Mouse (Mus musculus) Muller cell, postnatal 12 days (primary cell): ENCODE results near the gene Fcor.

Source experiments
- DNase-seq: peaks from one replicate; pipeline ENCODE4 v3.0.0-alpha.2; 2015; ENCODE audit errors: inconsistent ontology term

Fcor gene

GRCm38 (mm10) chr8:3674671-3675070, 2.5 kb upstream of the Fcor start:
- no peak for DNase-seq

- DNase-seq: no peak
Observed at GRCm38 (mm10) chr8:3670388-3670787, 1.8 kb downstream of the Fcor start.

GRCm38 (mm10) chr8:3665507-3665906, 6.7 kb downstream of the Fcor start, which contains the start of gene Mcemp1:
Mcemp1 (plus strand) TSS chr8:3665754.
- DNase-seq: no peak

- no peak for DNase-seq
Observed at GRCm38 (mm10) chr8:3664405-3664804, 7.8 kb downstream of the Fcor start.

- no peak for DNase-seq
Observed at GRCm38 (mm10) chr8:3660889-3661288, 11.3 kb downstream of the Fcor start.

- DNase-seq: no peak
Observed at GRCm38 (mm10) chr8:3656725-3657381, 15.3 kb downstream of the Fcor start.

GRCm38 (mm10) chr8:3655526-3655925, 16.6 kb downstream of the Fcor start, which contains the start of gene Retn:
Retn (plus strand) TSS chr8:3655770.
- no peak for DNase-seq

GRCm38 (mm10) chr8:3654726-3655508, 17.2 kb downstream of the Fcor start:
- no peak for DNase-seq

- no peak for DNase-seq
Observed at GRCm38 (mm10) chr8:3652845-3653244, 19.3 kb downstream of the Fcor start.

- DNase-seq: no peak
Observed at GRCm38 (mm10) chr8:3648990-3649389, 23.2 kb downstream of the Fcor start.

- no peak for DNase-seq
Observed at GRCm38 (mm10) chr8:3648268-3648667, 23.9 kb downstream of the Fcor start.

- peak; percentile 42 for DNase-seq
Observed at GRCm38 (mm10) chr8:3647561-3647960, 24.6 kb downstream of the Fcor start.

GRCm38 (mm10) chr8:3646824-3647531, 25.2 kb downstream of the Fcor start:
- no peak for DNase-seq

- DNase-seq: peak; percentile 7
Observed at GRCm38 (mm10) chr8:3645804-3646203, 26.4 kb downstream of the Fcor start.

- no peak for DNase-seq
Observed at GRCm38 (mm10) chr8:3631478-3631875, 40.7 kb downstream of the Fcor start.

GRCm38 (mm10) chr8:3630647-3631477, 41.3 kb downstream of the Fcor start, which contains the start of gene Stxbp2:
Stxbp2 (plus strand) TSS chr8:3630955.
- DNase-seq: peak; percentile 80

GRCm38 (mm10) chr8:3628014-3628413, 44.1 kb downstream of the Fcor start:
- DNase-seq: no peak

GRCm38 (mm10) chr8:3626971-3627370, 45.2 kb downstream of the Fcor start:
- no peak for DNase-seq

GRCm38 (mm10) chr8:3625445-3625844, 46.7 kb downstream of the Fcor start, which contains the start of gene Pcp2:
Pcp2 (minus strand) TSS chr8:3625545.
- no peak for DNase-seq

- no peak for DNase-seq
Observed at GRCm38 (mm10) chr8:3622119-3622518, 50.0 kb downstream of the Fcor start.

GRCm38 (mm10) chr8:3621199-3621970, 50.8 kb downstream of the Fcor start, which contains the start of the genes Xab2 and Pet100:
Xab2 (minus strand) TSS chr8:3621316.
Pet100 (plus strand) TSS chr8:3621548.
- DNase-seq: peak; percentile 99
